Mouse (Mus musculus) liver, adult 2 months (tissue): ENCODE data around the gene Cpt2.

ENCODE experiments used
- CTCF ChIP-seq: fragments of 200-500 bp; IDR thresholded peaks from 2 replicates; pipeline ENCODE4 v1.5.1; 2011; ENCODE audit warnings: low read depth, low read length, control low read depth
- POLR2A ChIP-seq: fragments of 200-500 bp; IDR thresholded peaks from 2 replicates; pipeline ENCODE4 v1.6.1; 2011; ENCODE audit warnings: low read length, control low read depth; ENCODE audit not compliant: insufficient read depth; ENCODE audit errors: extremely low read depth

GRCm38 (mm10) chr4:107952845-107953244 is 29.4 kb upstream of the Cpt2 start:
- TF ChIP-seq CTCF (no peak), POLR2A (no peak)
